Mouse (Mus musculus): ENCODE results near the gene Cdh18. TPM values are rescaled to one million over a fixed set of nuclear protein-coding genes. Genes with fewer than 3 reads are reported as not detected.

Gene Cdh18
- polyA plus RNA-seq, 1 experiment from 2014 or later: 0.12 TPM

GRCm38 (mm10) chr15:23430021-23430420 lies 881.2 kb downstream of the Cdh18 start:
- Histone ChIP-seq H3K36me3 (ENCODE audit: control insufficient read depth, insufficient read depth, low read length) (no peaks in the 10 kb centered on the region), H3K27ac (ENCODE audit: low read depth, low read length) (no peak overlapping the region), H3K4me2 (replicated peaks; ENCODE audit: low read depth, low read length) (no peak overlapping the region), H3K4me3 (ENCODE audit: low read length) (no peak overlapping the region), H3K9me3 (ENCODE audit: control insufficient read depth, low read length) (no peaks in the 10 kb centered on the region), H3K27me3 (ENCODE audit: control insufficient read depth, insufficient read depth, low read length) (no peaks in the 10 kb centered on the region), H3K9ac (ENCODE audit: low read depth, low read length) (no peak overlapping the region), H3K4me1 (ENCODE audit: control insufficient read depth, insufficient read depth, low read length) (no peaks in the 10 kb centered on the region)
- ATAC-seq (ENCODE audit: low FRiP score, low TSS enrichment): no peak
- 85% methylated on average over 5 of the region's 5 CpGs for WGBS

- no peaks in the 10 kb centered on the region for H3K9me3 ChIP-seq (ENCODE audit: control insufficient read depth, low read length)
- no peaks in the 10 kb centered on the region for H3K27me3 ChIP-seq (ENCODE audit: control insufficient read depth, insufficient read depth, low read length)
- H3K36me3 ChIP-seq (ENCODE audit: control insufficient read depth, insufficient read depth, low read length): no peaks in the 10 kb centered on the region
- H3K4me1 ChIP-seq (ENCODE audit: control insufficient read depth, insufficient read depth, low read length): no peaks in the 10 kb centered on the region
- no peak overlapping the region for H3K4me2 ChIP-seq (replicated peaks; ENCODE audit: low read depth, low read length)
- no peak overlapping the region for H3K9ac ChIP-seq (ENCODE audit: low read depth, low read length)
- ATAC-seq (ENCODE audit: low FRiP score, low TSS enrichment): no peak
- H3K4me3 ChIP-seq (ENCODE audit: low read length): no peak overlapping the region
- H3K27ac ChIP-seq (ENCODE audit: low read depth, low read length): no peak overlapping the region
- 37% methylated on average over 1 of the region's 1 CpGs for WGBS
Observed at GRCm38 (mm10) chr15:23448542-23448941, 899.7 kb downstream of the Cdh18 start.

- H3K4me2 ChIP-seq (replicated peaks; ENCODE audit: low read depth, low read length): no peak overlapping the region
- H3K9ac ChIP-seq (ENCODE audit: low read depth, low read length): no peak overlapping the region
- H3K27ac ChIP-seq (ENCODE audit: low read depth, low read length): no peak overlapping the region
- H3K4me3 ChIP-seq (ENCODE audit: low read length): no peak overlapping the region
- 40% methylated on average over 9 of the region's 9 CpGs for WGBS
- no peaks in the 10 kb centered on the region for H3K9me3 ChIP-seq (ENCODE audit: control insufficient read depth, low read length)
- ATAC-seq (ENCODE audit: low FRiP score, low TSS enrichment): no peak
- no peaks in the 10 kb centered on the region for H3K36me3 ChIP-seq (ENCODE audit: control insufficient read depth, insufficient read depth, low read length)
- no peaks in the 10 kb centered on the region for H3K4me1 ChIP-seq (ENCODE audit: control insufficient read depth, insufficient read depth, low read length)
- no peaks in the 10 kb centered on the region for H3K27me3 ChIP-seq (ENCODE audit: control insufficient read depth, insufficient read depth, low read length)
Observed at GRCm38 (mm10) chr15:23452098-23452625, 903.3 kb downstream of the Cdh18 start.

- Histone ChIP-seq H3K27me3 (ENCODE audit: control insufficient read depth, insufficient read depth, low read length) (no peaks in the 10 kb centered on the region), H3K27ac (ENCODE audit: low read depth, low read length) (no peak overlapping the region), H3K4me2 (replicated peaks; ENCODE audit: low read depth, low read length) (no peak overlapping the region), H3K4me1 (ENCODE audit: control insufficient read depth, insufficient read depth, low read length) (no peaks in the 10 kb centered on the region), H3K36me3 (ENCODE audit: control insufficient read depth, insufficient read depth, low read length) (no peaks in the 10 kb centered on the region), H3K9me3 (ENCODE audit: control insufficient read depth, low read length) (no peaks in the 10 kb centered on the region), H3K4me3 (ENCODE audit: low read length) (no peak overlapping the region), H3K9ac (ENCODE audit: low read depth, low read length) (no peak overlapping the region)
- WGBS: 92% methylated on average over 6 of the region's 6 CpGs
- no peak for ATAC-seq (ENCODE audit: low FRiP score, low TSS enrichment)
Observed at GRCm38 (mm10) chr15:23453331-23453730, 904.5 kb downstream of the Cdh18 start.

GRCm38 (mm10) chr15:23455344-23455743 lies 906.5 kb downstream of the Cdh18 start:
- no peaks in the 10 kb centered on the region for H3K9me3 ChIP-seq (ENCODE audit: control insufficient read depth, low read length)
- no peaks in the 10 kb centered on the region for H3K27me3 ChIP-seq (ENCODE audit: control insufficient read depth, insufficient read depth, low read length)
- no peaks in the 10 kb centered on the region for H3K36me3 ChIP-seq (ENCODE audit: control insufficient read depth, insufficient read depth, low read length)
- no peak overlapping the region for H3K9ac ChIP-seq (ENCODE audit: low read depth, low read length)
- WGBS: 77% methylated on average over 7 of the region's 7 CpGs
- ATAC-seq (ENCODE audit: low FRiP score, low TSS enrichment): no peak
- H3K4me3 ChIP-seq (ENCODE audit: low read length): no peak overlapping the region
- H3K4me2 ChIP-seq (replicated peaks; ENCODE audit: low read depth, low read length): no peak overlapping the region
- H3K4me1 ChIP-seq (ENCODE audit: control insufficient read depth, insufficient read depth, low read length): no peaks in the 10 kb centered on the region
- H3K27ac ChIP-seq (ENCODE audit: low read depth, low read length): no peak overlapping the region

GRCm38 (mm10) chr15:23457401-23457800 lies 908.6 kb downstream of the Cdh18 start:
- H3K27ac ChIP-seq (ENCODE audit: low read depth, low read length): no peak overlapping the region
- no peaks in the 10 kb centered on the region for H3K9me3 ChIP-seq (ENCODE audit: control insufficient read depth, low read length)
- no peak for ATAC-seq (ENCODE audit: low FRiP score, low TSS enrichment)
- 79% methylated on average over 3 of the region's 3 CpGs for WGBS
- H3K4me1 ChIP-seq (ENCODE audit: control insufficient read depth, insufficient read depth, low read length): no peaks in the 10 kb centered on the region
- no peaks in the 10 kb centered on the region for H3K27me3 ChIP-seq (ENCODE audit: control insufficient read depth, insufficient read depth, low read length)
- H3K36me3 ChIP-seq (ENCODE audit: control insufficient read depth, insufficient read depth, low read length): no peaks in the 10 kb centered on the region
- no peak overlapping the region for H3K4me2 ChIP-seq (replicated peaks; ENCODE audit: low read depth, low read length)
- H3K9ac ChIP-seq (ENCODE audit: low read depth, low read length): no peak overlapping the region
- no peak overlapping the region for H3K4me3 ChIP-seq (ENCODE audit: low read length)

- Histone ChIP-seq H3K27ac (ENCODE audit: low read depth, low read length) (no peak overlapping the region), H3K27me3 (ENCODE audit: control insufficient read depth, insufficient read depth, low read length) (no peaks in the 10 kb centered on the region), H3K4me2 (replicated peaks; ENCODE audit: low read depth, low read length) (no peak overlapping the region), H3K9ac (ENCODE audit: low read depth, low read length) (no peak overlapping the region), H3K4me1 (ENCODE audit: control insufficient read depth, insufficient read depth, low read length) (no peaks in the 10 kb centered on the region), H3K4me3 (ENCODE audit: low read length) (no peak overlapping the region), H3K36me3 (ENCODE audit: control insufficient read depth, insufficient read depth, low read length) (no peaks in the 10 kb centered on the region), H3K9me3 (ENCODE audit: control insufficient read depth, low read length) (no peaks in the 10 kb centered on the region)
- WGBS: 83% methylated on average over 7 of the region's 7 CpGs
- ATAC-seq (ENCODE audit: low FRiP score, low TSS enrichment): no peak
Observed at GRCm38 (mm10) chr15:23470527-23471475, 922.0 kb downstream of the Cdh18 start.

- ATAC-seq (ENCODE audit: low FRiP score, low TSS enrichment): 0 out of 2 replicates have a peak, but pooled peaks have one; percentile 49
- Histone ChIP-seq H3K9me3 (ENCODE audit: control insufficient read depth, low read length) (no peaks in the 10 kb centered on the region), H3K4me2 (replicated peaks; ENCODE audit: low read depth, low read length) (no peak overlapping the region), H3K9ac (ENCODE audit: low read depth, low read length) (no peak overlapping the region), H3K4me3 (ENCODE audit: low read length) (no peak overlapping the region), H3K4me1 (ENCODE audit: control insufficient read depth, insufficient read depth, low read length) (no peaks in the 10 kb centered on the region), H3K27ac (ENCODE audit: low read depth, low read length) (no peak overlapping the region), H3K27me3 (ENCODE audit: control insufficient read depth, insufficient read depth, low read length) (no peaks in the 10 kb centered on the region), H3K36me3 (ENCODE audit: control insufficient read depth, insufficient read depth, low read length) (no peaks in the 10 kb centered on the region)
- 50% methylated on average over 1 of the region's 1 CpGs for WGBS
Observed at GRCm38 (mm10) chr15:23486306-23486705, 937.5 kb downstream of the Cdh18 start.

- no peak overlapping the region for H3K4me2 ChIP-seq (replicated peaks; ENCODE audit: low read depth, low read length)
- 76% methylated on average over 4 of the region's 4 CpGs for WGBS
- H3K9ac ChIP-seq (ENCODE audit: low read depth, low read length): no peak overlapping the region
- no peaks in the 10 kb centered on the region for H3K9me3 ChIP-seq (ENCODE audit: control insufficient read depth, low read length)
- no peak for ATAC-seq (ENCODE audit: low FRiP score, low TSS enrichment)
- no peaks in the 10 kb centered on the region for H3K27me3 ChIP-seq (ENCODE audit: control insufficient read depth, insufficient read depth, low read length)
- no peak overlapping the region for H3K4me3 ChIP-seq (ENCODE audit: low read length)
- no peaks in the 10 kb centered on the region for H3K4me1 ChIP-seq (ENCODE audit: control insufficient read depth, insufficient read depth, low read length)
- no peak overlapping the region for H3K27ac ChIP-seq (ENCODE audit: low read depth, low read length)
- H3K36me3 ChIP-seq (ENCODE audit: control insufficient read depth, insufficient read depth, low read length): no peaks in the 10 kb centered on the region
Observed at GRCm38 (mm10) chr15:23506480-23506879, 957.7 kb downstream of the Cdh18 start.

Measured in kidney, embryonic 14.5 days (tissue).